Mouse (Mus musculus) thymus, postnatal 4 days (tissue): ENCODE measurements around the gene Kctd17.

ENCODE experiments used
- DNase-seq: peaks from one replicate; pipeline ENCODE4 v3.0.0; 2021

The Kctd17 gene

DNA sequence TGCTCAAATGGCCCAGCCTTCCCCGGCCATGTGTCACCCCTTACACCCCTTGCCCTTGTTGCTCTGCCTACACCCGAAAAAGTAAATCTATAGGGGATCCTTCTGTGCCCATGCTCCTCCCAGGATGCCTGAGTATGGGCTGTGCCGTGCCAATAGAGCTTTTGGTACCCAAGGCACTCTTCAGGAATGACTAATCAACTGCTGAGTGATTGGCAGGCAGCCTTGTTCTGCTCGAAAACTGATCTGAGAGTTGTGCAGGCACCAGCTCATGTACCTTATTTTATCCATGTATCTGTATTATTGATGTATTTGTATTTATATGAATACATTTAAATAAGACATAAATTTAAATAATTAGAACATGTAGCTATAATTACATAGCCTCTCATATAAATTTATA is 58.7 kb downstream of the Kctd17 start:
- no peak for DNase-seq
